Mouse (Mus musculus) limb, embryonic 10.5 days (tissue): ENCODE results near the gene Olfr729. TPM values are rescaled to one million over a fixed set of nuclear protein-coding genes. Genes with fewer than 3 reads are reported as not detected.

Experiments used
- DNase-seq: peaks from one replicate; pipeline ENCODE4 v3.0.0-alpha.2; 2017; ENCODE audit warnings: low spot score
- H3K27ac ChIP-seq: fragments of 300-500 bp; sonication (generic); 2 replicates; pipeline ENCODE4 v1.5.1; 2016; ENCODE audit warnings: mild to moderate bottlenecking
- H3K27me3 ChIP-seq: fragments of 300-500 bp; sonication (generic); 2 replicates; pipeline ENCODE4 v1.6.1; 2016; ENCODE audit warnings: low read depth, mild to moderate bottlenecking; ENCODE audit not compliant: poor library complexity, severe bottlenecking
- H3K36me3 ChIP-seq: fragments of 300-500 bp; sonication (generic); 2 replicates; pipeline ENCODE4 v1.6.1; 2016; ENCODE audit warnings: mild to moderate bottlenecking, moderate library complexity
- H3K4me1 ChIP-seq: fragments of 300-500 bp; sonication (generic); 2 replicates; pipeline ENCODE4 v1.6.1; 2016
- H3K4me3 ChIP-seq: fragments of 300-500 bp; sonication (generic); 2 replicates; pipeline ENCODE4 v1.5.1; 2016; ENCODE audit warnings: mild to moderate bottlenecking, moderate library complexity
- H3K9me3 ChIP-seq: fragments of 300-500 bp; sonication (generic); replicated peaks from 2 replicates; pipeline ENCODE4 v1.6.1; 2016; ENCODE audit warnings: mild to moderate bottlenecking
- WGBS: fragments of 180-500 bp; shearing (Covaris S2); methylation state at CpG from one replicate; pipeline ENCODE4 v1.1.7; 2016; 5-methylcytosine and 5-hydroxymethylcytosine counted together
- polyA plus RNA-seq: library from polyadenylated mRNA; unstranded; fragments of >200 nt; fragmentation: Nextera tagmentation; extraction: Ambion mirVana; gene quantifications from 2 replicates; pipeline ENCODE4 v1.2.1, GENCODE M21; 2016

Gene Olfr729
- 0.03 TPM in 1 of 2 replicates, not detected in the other for polyA plus RNA-seq

- Histone ChIP-seq H3K4me3 (no peak within 1 kb of the TSS), H3K36me3 (no peaks in the 10 kb centered on the region), H3K9me3 (no peaks in the 10 kb centered on the region), H3K4me1 (no peaks in the 10 kb centered on the region), H3K27me3 (no peaks in the 10 kb centered on the region), H3K27ac (no peak within 1 kb of the TSS)
- DNase-seq: no peak
Observed at GRCm38 (mm10) chr14:50152810-50153209, at the start of gene Olfr729. Gene Olfr729, minus strand, starts transcription at chr14:50152910.

- H3K4me3 ChIP-seq: no peak within 1 kb of the TSS
- no peaks in the 10 kb centered on the region for H3K36me3 ChIP-seq
- no peaks in the 10 kb centered on the region for H3K27me3 ChIP-seq
- no peaks in the 10 kb centered on the region for H3K9me3 ChIP-seq
- no peak within 1 kb of the TSS for H3K27ac ChIP-seq
- DNase-seq: no peak
- 65% methylated on average over 1 of the region's 1 CpGs for WGBS
- H3K4me1 ChIP-seq: no peaks in the 10 kb centered on the region
Observed at GRCm38 (mm10) chr14:50188098-50188497, 35.4 kb upstream of the Olfr729 start, which contains the start of gene Olfr730. Gene Olfr730, minus strand, starts transcription at chr14:50188198.

GRCm38 (mm10) chr14:50142580-50142979 lies 10.1 kb downstream of the Olfr729 start, which contains the start of gene Olfr728:
Gene Olfr728, minus strand, starts transcription at chr14:50142680.
- Histone ChIP-seq H3K36me3 (no peaks in the 10 kb centered on the region), H3K27ac (no peak within 1 kb of the TSS), H3K27me3 (no peaks in the 10 kb centered on the region), H3K4me3 (no peak within 1 kb of the TSS), H3K9me3 (no peaks in the 10 kb centered on the region), H3K4me1 (no peaks in the 10 kb centered on the region)
- DNase-seq: no peak
- WGBS: 96% methylated on average over 5 of the region's 5 CpGs

- Histone ChIP-seq H3K36me3 (no peaks in the 10 kb centered on the region), H3K4me1 (no peaks in the 10 kb centered on the region), H3K27ac (no peak within 1 kb of the TSS), H3K9me3 (no peaks in the 10 kb centered on the region), H3K4me3 (no peak within 1 kb of the TSS), H3K27me3 (no peaks in the 10 kb centered on the region)
- DNase-seq: no peak
- 85% methylated on average over 1 of the region's 1 CpGs for WGBS
Observed at GRCm38 (mm10) chr14:50122886-50123285, 29.8 kb downstream of the Olfr729 start, which contains the start of gene Olfr727. Gene Olfr727, plus strand, starts transcription at chr14:50123186.

Other genes with a start within 250 kb of the Olfr729 start
- gene Olfr723, start 221.1 kb downstream of the Olfr729 start, polyA plus RNA-seq: not detected in 2 replicates
- gene Olfr724, start 189.6 kb downstream of the Olfr729 start, polyA plus RNA-seq: not detected in 2 replicates
- not detected in 2 replicates for gene Olfr725, start 112.5 kb downstream of the Olfr729 start, polyA plus RNA-seq
- not detected in 2 replicates for gene Olfr726, start 62.0 kb downstream of the Olfr729 start, polyA plus RNA-seq
- gene Olfr727, start 29.7 kb downstream of the Olfr729 start, polyA plus RNA-seq: not detected in 2 replicates
- not detected in 2 replicates for gene Olfr728, start 10.2 kb downstream of the Olfr729 start, polyA plus RNA-seq
- not detected in 2 replicates for gene Olfr730, start 35.3 kb upstream of the Olfr729 start, polyA plus RNA-seq
- not detected in 2 replicates for gene Olfr731, start 89.0 kb upstream of the Olfr729 start, polyA plus RNA-seq
- gene Olfr732, start 131.3 kb upstream of the Olfr729 start, polyA plus RNA-seq: not detected in 2 replicates
- gene Olfr733, start 148.6 kb upstream of the Olfr729 start, polyA plus RNA-seq: not detected in 2 replicates
- gene Olfr734, start 173.9 kb upstream of the Olfr729 start, polyA plus RNA-seq: not detected in 2 replicates
- gene Olfr735, start 196.0 kb upstream of the Olfr729 start, polyA plus RNA-seq: not detected in 2 replicates
- gene Tlr11, start 205.0 kb upstream of the Olfr729 start, polyA plus RNA-seq: not detected in 2 replicates
- not detected in 2 replicates for gene Olfr736, start 228.3 kb upstream of the Olfr729 start, polyA plus RNA-seq